Mouse (Mus musculus): Measurements from ENCODE around the gene Gpr183. TPM values are rescaled to one million over a fixed set of nuclear protein-coding genes. Genes with fewer than 3 reads are reported as not detected.
A peak's percentile ranks its signal among the peaks of the same experiment; 100 is the strongest.

Gene Gpr183
- polyA plus RNA-seq, 1 experiment, result not detected

DNA sequence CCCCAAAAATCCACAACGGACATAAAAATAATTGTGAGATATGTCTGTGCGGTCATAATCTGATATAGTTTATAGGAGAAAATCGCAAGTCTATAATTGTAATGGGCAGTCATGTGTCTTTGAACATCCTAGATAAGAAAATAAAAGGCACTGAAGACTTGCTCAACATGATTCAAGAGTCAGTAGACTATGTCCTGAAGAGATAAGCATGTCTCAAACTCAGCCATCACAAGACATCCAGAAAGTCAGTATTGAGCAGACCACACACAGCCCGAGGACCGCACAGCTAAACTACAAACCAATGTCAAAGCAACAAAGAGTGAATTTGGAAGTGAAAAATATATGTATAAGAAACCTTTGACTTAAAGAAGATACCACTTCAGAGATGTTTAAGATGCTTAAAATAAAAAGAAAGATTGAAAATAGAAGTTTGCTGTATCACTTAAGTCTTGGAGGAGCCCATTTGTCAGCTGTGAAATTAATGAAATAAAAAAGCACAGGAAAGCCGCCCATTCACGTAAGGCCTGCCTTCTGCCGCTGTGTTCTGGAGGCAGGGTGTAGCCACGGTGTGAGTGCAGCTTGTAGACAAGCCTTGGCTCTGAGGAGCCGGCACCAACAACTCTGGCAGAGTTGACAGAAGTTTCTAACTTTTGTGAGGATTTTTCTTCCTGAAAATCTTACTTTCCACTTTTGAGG, 7.7 kb downstream of the Gpr183 start:
- Histone ChIP-seq H3K4me1 (ENCODE audit: control insufficient read depth, insufficient read depth, low read length) (peaks cover 19% of the 10 kb centered on the region), H3K27ac (ENCODE audit: insufficient read depth, low read depth, low read length) (no peak overlapping the region), H3K4me3 (ENCODE audit: insufficient read depth, low read depth, low read length) (no peak overlapping the region)
- TF ChIP-seq POLR2A (IDR thresholded peaks at IDR 0.05; ENCODE audit: insufficient read depth, low read depth, low read length) (no peak), CTCF (IDR thresholded peaks at IDR 0.05; ENCODE audit: insufficient read depth, low read depth, low read length) (no peak)
- WGBS, result 87% methylated on average over 10 of the region's 10 CpGs

DNA sequence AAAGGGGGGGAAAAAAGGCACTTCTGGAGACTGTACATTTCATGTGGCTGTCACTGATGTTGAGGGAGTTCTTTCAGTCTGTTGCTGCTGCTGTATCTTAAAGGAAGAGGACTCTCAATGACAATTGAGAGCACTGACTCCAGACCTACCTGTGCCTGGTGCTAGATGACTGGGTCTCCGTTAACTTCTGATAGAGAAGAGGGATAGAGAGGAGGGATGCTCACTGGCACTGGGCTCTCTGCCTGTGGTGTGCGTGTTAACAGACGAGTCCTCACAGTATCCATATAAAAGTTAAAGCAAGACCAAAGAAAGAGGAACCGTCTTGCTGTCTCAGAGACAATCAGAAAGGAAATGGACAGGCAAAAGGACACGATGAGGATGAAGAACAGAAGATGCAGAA, 8.7 kb downstream of the Gpr183 start:
- Histone ChIP-seq H3K4me1 (ENCODE audit: control insufficient read depth, insufficient read depth, low read length) (peaks cover 10% of the 10 kb centered on the region), H3K27ac (ENCODE audit: insufficient read depth, low read depth, low read length) (no peak overlapping the region), H3K4me3 (ENCODE audit: insufficient read depth, low read depth, low read length) (no peak overlapping the region)
- 94% methylated on average over 5 of the region's 5 CpGs for WGBS
- TF ChIP-seq CTCF (IDR thresholded peaks at IDR 0.05; ENCODE audit: insufficient read depth, low read depth, low read length) (no peak), POLR2A (IDR thresholded peaks at IDR 0.05; ENCODE audit: insufficient read depth, low read depth, low read length) (no peak)

DNA sequence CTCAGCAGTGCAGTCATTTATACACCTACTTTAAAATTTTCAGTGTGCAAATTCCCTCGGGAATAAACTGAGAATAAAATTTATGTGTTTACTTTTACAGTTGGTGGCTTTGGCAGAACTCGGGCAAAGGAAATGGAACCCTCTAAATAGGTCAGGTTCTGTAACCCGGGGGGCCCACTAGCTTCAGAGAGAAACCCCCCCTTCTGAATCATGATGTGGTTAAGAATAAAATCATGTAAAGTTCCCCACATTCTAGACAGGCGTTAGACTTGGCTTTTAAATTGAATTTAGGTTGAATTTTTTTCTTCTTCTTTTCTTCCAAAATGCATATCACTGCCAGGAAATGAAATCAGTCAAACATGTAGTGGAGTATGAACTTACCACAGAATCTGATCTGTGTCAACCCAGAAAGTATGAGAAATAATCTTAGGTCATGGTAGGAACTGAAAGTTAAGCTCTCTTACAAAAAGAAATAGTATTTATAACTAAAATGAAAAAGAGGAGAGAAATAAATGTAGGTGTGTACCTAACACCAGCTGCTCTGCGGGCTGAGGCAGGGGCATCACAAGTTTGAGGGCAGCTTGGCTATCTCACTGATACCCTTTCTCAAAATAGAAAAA, 9.7 kb downstream of the Gpr183 start:
- no peak overlapping the region for H3K27ac ChIP-seq (ENCODE audit: insufficient read depth, low read depth, low read length)
- H3K4me3 ChIP-seq (ENCODE audit: insufficient read depth, low read depth, low read length), result no peak overlapping the region
- WGBS, result 79% methylated on average over 5 of the region's 5 CpGs
- TF ChIP-seq CTCF (IDR thresholded peaks at IDR 0.05; ENCODE audit: insufficient read depth, low read depth, low read length) (no peak), POLR2A (IDR thresholded peaks at IDR 0.05; ENCODE audit: insufficient read depth, low read depth, low read length) (no peak)
- peaks cover 2% of the 10 kb centered on the region; the same call in 1 of the 2 replicates for H3K4me1 ChIP-seq (ENCODE audit: control insufficient read depth, insufficient read depth, low read length)

GRCm38 (mm10) chr14:121954608-121955007, 10.4 kb downstream of the Gpr183 start:
- no peak overlapping the region for H3K27ac ChIP-seq (ENCODE audit: insufficient read depth, low read depth, low read length)
- WGBS, result 98% methylated on average over 12 of the region's 12 CpGs
- peaks cover 2% of the 10 kb centered on the region; the same call in 1 of the 2 replicates for H3K4me1 ChIP-seq (ENCODE audit: control insufficient read depth, insufficient read depth, low read length)
- no peak overlapping the region for H3K4me3 ChIP-seq (ENCODE audit: insufficient read depth, low read depth, low read length)
- TF ChIP-seq POLR2A (IDR thresholded peaks at IDR 0.05; ENCODE audit: insufficient read depth, low read depth, low read length) (no peak), CTCF (IDR thresholded peaks at IDR 0.05; ENCODE audit: insufficient read depth, low read depth, low read length) (no peak)

DNA sequence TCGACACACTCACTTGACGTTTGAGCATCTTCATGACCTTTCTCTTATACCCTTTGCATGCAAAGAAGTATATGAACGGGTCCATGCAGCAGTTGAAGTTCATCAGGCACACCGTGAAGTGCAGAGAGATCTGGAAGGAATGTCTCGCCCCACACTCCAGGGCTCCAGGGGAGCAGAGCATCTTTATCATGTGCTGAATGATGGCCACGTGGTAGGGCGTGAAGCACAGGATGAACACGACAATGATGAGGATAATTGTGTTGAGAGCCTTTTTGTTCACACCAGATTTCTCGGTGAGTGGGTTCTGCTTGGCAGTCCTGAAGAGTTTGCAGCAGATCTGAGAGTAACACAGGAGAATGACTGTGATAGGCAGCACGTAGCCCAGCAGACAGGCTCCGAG, 10.9 kb downstream of the Gpr183 start:
- H3K4me3 ChIP-seq (ENCODE audit: insufficient read depth, low read depth, low read length), result no peak overlapping the region
- no peak overlapping the region for H3K27ac ChIP-seq (ENCODE audit: insufficient read depth, low read depth, low read length)
- TF ChIP-seq POLR2A (IDR thresholded peaks at IDR 0.05; ENCODE audit: insufficient read depth, low read depth, low read length) (0 out of 2 replicates have a peak, but pooled peaks have one; percentile 19), CTCF (IDR thresholded peaks at IDR 0.05; ENCODE audit: insufficient read depth, low read depth, low read length) (no peak)
- peaks cover 2% of the 10 kb centered on the region; the same call in 1 of the 2 replicates for H3K4me1 ChIP-seq (ENCODE audit: control insufficient read depth, insufficient read depth, low read length)
- WGBS, result 95% methylated on average over 11 of the region's 11 CpGs

GRCm38 (mm10) chr14:121952046-121952400, 13.0 kb downstream of the Gpr183 start:
- 97% methylated on average over 5 of the region's 5 CpGs for WGBS
- Histone ChIP-seq H3K4me3 (ENCODE audit: insufficient read depth, low read depth, low read length) (no peak overlapping the region), H3K27ac (ENCODE audit: insufficient read depth, low read depth, low read length) (no peak overlapping the region), H3K4me1 (ENCODE audit: control insufficient read depth, insufficient read depth, low read length) (no peaks in the 10 kb centered on the region; the same call in 1 of the 2 replicates)
- TF ChIP-seq POLR2A (IDR thresholded peaks at IDR 0.05; ENCODE audit: insufficient read depth, low read depth, low read length), result no peak
- no peak for TF ChIP-seq CTCF (IDR thresholded peaks at IDR 0.05; ENCODE audit: insufficient read depth, low read depth, low read length)

- Histone ChIP-seq H3K4me3 (ENCODE audit: insufficient read depth, low read depth, low read length) (no peak overlapping the region), H3K4me1 (ENCODE audit: control insufficient read depth, insufficient read depth, low read length) (no peaks in the 10 kb centered on the region; the same call in 1 of the 2 replicates), H3K27ac (ENCODE audit: insufficient read depth, low read depth, low read length) (no peak overlapping the region)
- TF ChIP-seq POLR2A (IDR thresholded peaks at IDR 0.05; ENCODE audit: insufficient read depth, low read depth, low read length), result no peak
- TF ChIP-seq CTCF (IDR thresholded peaks at IDR 0.05; ENCODE audit: insufficient read depth, low read depth, low read length), result no peak
- WGBS, result 97% methylated on average over 2 of the region's 2 CpGs
Observed at GRCm38 (mm10) chr14:121951399-121952045, 13.5 kb downstream of the Gpr183 start.

DNA sequence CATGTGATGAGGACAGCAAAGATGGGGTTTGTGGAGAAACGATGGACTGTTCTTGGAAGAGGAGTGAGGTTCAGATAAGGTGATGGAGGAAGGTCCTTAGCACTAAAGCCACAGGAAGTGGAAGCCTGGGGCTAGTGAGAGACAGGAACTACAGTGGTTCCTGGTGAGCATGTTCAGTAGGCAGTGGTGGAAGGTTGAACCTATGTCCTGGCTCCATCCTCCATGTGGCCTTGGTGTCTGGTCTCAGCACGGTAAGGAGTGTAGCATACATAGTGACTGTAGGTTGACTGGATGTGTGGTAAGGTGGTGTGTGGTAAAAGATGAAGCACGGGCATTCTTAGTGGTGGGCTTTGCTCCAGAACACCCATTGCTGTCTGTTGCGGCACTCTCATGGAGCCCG, 15.1 kb downstream of the Gpr183 start:
- Histone ChIP-seq H3K4me1 (ENCODE audit: control insufficient read depth, insufficient read depth, low read length) (peaks cover 3% of the 10 kb centered on the region; the same call in 1 of the 2 replicates), H3K4me3 (ENCODE audit: insufficient read depth, low read depth, low read length) (no peak overlapping the region), H3K27ac (ENCODE audit: insufficient read depth, low read depth, low read length) (no peak overlapping the region)
- TF ChIP-seq POLR2A (IDR thresholded peaks at IDR 0.05; ENCODE audit: insufficient read depth, low read depth, low read length) (no peak), CTCF (IDR thresholded peaks at IDR 0.05; ENCODE audit: insufficient read depth, low read depth, low read length) (no peak)
- whole genome bisulfite sequencing, result 90% methylated on average over 5 of the region's 5 CpGs

- TF ChIP-seq CTCF (IDR thresholded peaks at IDR 0.05; ENCODE audit: insufficient read depth, low read depth, low read length) (no peak), POLR2A (IDR thresholded peaks at IDR 0.05; ENCODE audit: insufficient read depth, low read depth, low read length) (no peak)
- Histone ChIP-seq H3K4me1 (ENCODE audit: control insufficient read depth, insufficient read depth, low read length) (peaks cover 3% of the 10 kb centered on the region; the same call in 1 of the 2 replicates), H3K27ac (ENCODE audit: insufficient read depth, low read depth, low read length) (no peak overlapping the region), H3K4me3 (ENCODE audit: insufficient read depth, low read depth, low read length) (no peak overlapping the region)
- WGBS, result 99% methylated on average over 3 of the region's 3 CpGs
Observed at GRCm38 (mm10) chr14:121949436-121949835, 15.6 kb downstream of the Gpr183 start.
